Mouse (Mus musculus) heart, adult 11 months (tissue): ENCODE results near the gene Rgcc.

Experiments used
- DNase-seq: peaks from one replicate; pipeline ENCODE4 v3.0.0; 2022

The Rgcc gene

GRCm38 (mm10) chr14:79301466-79301875 is at the start of gene Rgcc:
Rgcc (minus strand) TSS chr14:79301645.
- DNase-seq: peak; percentile 99

- DNase-seq: no peak
Measured at GRCm38 (mm10) chr14:79346384-79346783, 44.9 kb upstream of the Rgcc start.

GRCm38 (mm10) chr14:79335613-79336012 is 34.2 kb upstream of the Rgcc start:
- peak; percentile 72 for DNase-seq

GRCm38 (mm10) chr14:79331936-79332335 is 30.5 kb upstream of the Rgcc start:
- peak; percentile 94 for DNase-seq

- DNase-seq: peak; percentile 87
Measured at GRCm38 (mm10) chr14:79330944-79331561, 29.6 kb upstream of the Rgcc start.

- peak; percentile 89 for DNase-seq
Measured at GRCm38 (mm10) chr14:79327033-79327432, 25.6 kb upstream of the Rgcc start.

GRCm38 (mm10) chr14:79324112-79324840 is 22.8 kb upstream of the Rgcc start:
- DNase-seq: peak; percentile 43

- peak; percentile 74 for DNase-seq
Measured at GRCm38 (mm10) chr14:79321881-79322280, 20.4 kb upstream of the Rgcc start.

- DNase-seq: peak; percentile 93
Measured at GRCm38 (mm10) chr14:79321152-79321551, 19.7 kb upstream of the Rgcc start.

GRCm38 (mm10) chr14:79317602-79318001 is 16.2 kb upstream of the Rgcc start:
- DNase-seq: no peak

GRCm38 (mm10) chr14:79315877-79316276 is 14.4 kb upstream of the Rgcc start:
- peak; percentile 86 for DNase-seq

GRCm38 (mm10) chr14:79314245-79315010 is 13.0 kb upstream of the Rgcc start:
- peak; percentile 76 for DNase-seq

- peak; percentile 96 for DNase-seq
Measured at GRCm38 (mm10) chr14:79313439-79314175, 12.2 kb upstream of the Rgcc start.

- peak; percentile 91 for DNase-seq
Measured at GRCm38 (mm10) chr14:79312719-79313118, 11.3 kb upstream of the Rgcc start.

- DNase-seq: no peak
Measured at GRCm38 (mm10) chr14:79311918-79312454, 10.5 kb upstream of the Rgcc start.

- DNase-seq: no peak
Measured at GRCm38 (mm10) chr14:79309115-79309514, 7.7 kb upstream of the Rgcc start.

- no peak for DNase-seq
Measured at GRCm38 (mm10) chr14:79308364-79308763, 6.9 kb upstream of the Rgcc start.

- no peak for DNase-seq
Measured at GRCm38 (mm10) chr14:79307908-79308307, 6.5 kb upstream of the Rgcc start.

- DNase-seq: no peak
Measured at GRCm38 (mm10) chr14:79307138-79307537, 5.7 kb upstream of the Rgcc start.

GRCm38 (mm10) chr14:79304873-79305464 is 3.5 kb upstream of the Rgcc start:
- no peak for DNase-seq

GRCm38 (mm10) chr14:79303150-79303549 is 1.7 kb upstream of the Rgcc start:
- DNase-seq: no peak

- DNase-seq: no peak
Measured at GRCm38 (mm10) chr14:79300641-79301350, 649 bp downstream of the Rgcc start.
